Mouse (Mus musculus) retina, embryonic 14.5 days (tissue): ENCODE measurements at regions not wholly inside any gene's neighbourhood (a gene's known extent, or its start where the extent isn't known, plus 50 kb on each side); places are given as distances from the start of the nearest gene placed in this dataset.

Source experiments
- DNase-seq: peaks from one replicate; pipeline ENCODE4 v3.0.0-alpha.2; 2015; ENCODE audit warnings: low spot score

GRCm38 (mm10) chr15:94049638-94050273, 415.5 kb downstream of the Adamts20 start:
- no peak for DNase-seq

GRCm38 (mm10) chr15:94046186-94046585, 419.0 kb downstream of the Adamts20 start:
- DNase-seq, result no peak

- no peak for DNase-seq
Measured at GRCm38 (mm10) chr15:94045131-94045756, 420.0 kb downstream of the Adamts20 start.

GRCm38 (mm10) chr15:94032957-94033356, 432.3 kb downstream of the Adamts20 start:
- DNase-seq, result no peak

- DNase-seq, result no peak
Measured at GRCm38 (mm10) chr15:94025996-94026696, 430.5 kb upstream of the Prickle1 start.

GRCm38 (mm10) chr15:94025239-94025971, 429.7 kb upstream of the Prickle1 start:
- DNase-seq, result no peak

- DNase-seq, result no peak
Measured at GRCm38 (mm10) chr15:94024806-94025205, 429.1 kb upstream of the Prickle1 start.

GRCm38 (mm10) chr15:94024126-94024730, 428.5 kb upstream of the Prickle1 start:
- no peak for DNase-seq

GRCm38 (mm10) chr15:94023501-94023900, 427.8 kb upstream of the Prickle1 start:
- no peak for DNase-seq

- no peak for DNase-seq
Measured at GRCm38 (mm10) chr15:94017814-94018213, 422.1 kb upstream of the Prickle1 start.

- no peak for DNase-seq
Measured at GRCm38 (mm10) chr15:94011499-94011898, 415.8 kb upstream of the Prickle1 start.

- DNase-seq, result no peak
Measured at GRCm38 (mm10) chr15:94006082-94006481, 410.4 kb upstream of the Prickle1 start.

GRCm38 (mm10) chr15:94004911-94005310, 409.2 kb upstream of the Prickle1 start:
- DNase-seq, result no peak

GRCm38 (mm10) chr15:94003145-94003544, 407.5 kb upstream of the Prickle1 start:
- no peak for DNase-seq

GRCm38 (mm10) chr15:93994542-93994941, 398.9 kb upstream of the Prickle1 start:
- no peak for DNase-seq

- no peak for DNase-seq
Measured at GRCm38 (mm10) chr15:93990139-93990538, 394.4 kb upstream of the Prickle1 start.

GRCm38 (mm10) chr15:93988367-93988766, 392.7 kb upstream of the Prickle1 start:
- DNase-seq, result no peak

- no peak for DNase-seq
Measured at GRCm38 (mm10) chr15:93986631-93987429, 391.1 kb upstream of the Prickle1 start.

GRCm38 (mm10) chr15:93982091-93982490, 386.4 kb upstream of the Prickle1 start:
- no peak for DNase-seq

GRCm38 (mm10) chr15:93977494-93977893, 381.8 kb upstream of the Prickle1 start:
- DNase-seq, result no peak

GRCm38 (mm10) chr15:93974727-93975126, 379.0 kb upstream of the Prickle1 start:
- DNase-seq, result no peak
